Mouse (Mus musculus) right cerebral cortex, postnatal 14 days (tissue): ENCODE results near the gene Dyrk3.
A peak's percentile ranks its signal among the peaks of the same experiment; 100 is the strongest.
"Not testable (repeated sequence)": the region's sequence is repeated elsewhere in the genome, so short reads cannot be mapped to it uniquely, and the experiment has no call there.

Source experiments
- DNase-seq: peaks from one replicate; pipeline ENCODE4 v3.0.0; 2022

The Dyrk3 gene

DNA sequence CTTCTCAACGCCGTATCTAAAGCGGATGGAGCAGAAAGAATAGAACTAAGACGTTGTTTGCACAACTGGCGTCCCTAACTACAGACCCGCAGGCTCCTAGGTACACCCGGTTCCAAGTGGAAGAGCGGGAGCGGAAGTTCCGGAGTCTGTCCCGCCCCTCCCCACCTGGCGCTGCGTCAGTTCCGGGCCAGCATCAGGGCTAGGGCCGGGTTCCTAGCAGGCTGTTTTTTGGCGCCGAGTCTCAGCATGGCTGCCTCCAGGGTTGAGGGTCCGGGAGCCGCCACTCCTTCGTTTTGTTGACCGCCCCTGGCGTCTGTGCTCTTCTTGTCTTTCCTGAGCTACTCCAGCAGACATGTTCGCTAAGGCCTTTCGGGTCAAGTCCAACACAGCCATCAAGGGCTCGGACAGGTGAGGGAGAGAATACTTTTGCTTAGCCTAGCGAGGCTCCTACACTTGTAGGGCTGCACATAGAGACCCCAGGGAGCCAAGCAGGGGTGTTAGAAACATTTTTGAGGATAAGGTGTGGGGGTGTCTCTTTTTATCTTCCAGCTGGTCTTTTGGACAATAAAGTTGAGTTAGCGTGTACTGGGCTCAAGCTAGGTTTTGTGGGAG lies 15.0 kb upstream of the Dyrk3 start, which contains the start of gene Eif2d:
Gene Eif2d, plus strand, starts transcription at position 164 of the 612 bp plus-strand sequence.
- peak; percentile 87 for DNase-seq

GRCm38 (mm10) chr1:131149496-131149895 lies 11.4 kb upstream of the Dyrk3 start:
- DNase-seq, result no peak

DNA sequence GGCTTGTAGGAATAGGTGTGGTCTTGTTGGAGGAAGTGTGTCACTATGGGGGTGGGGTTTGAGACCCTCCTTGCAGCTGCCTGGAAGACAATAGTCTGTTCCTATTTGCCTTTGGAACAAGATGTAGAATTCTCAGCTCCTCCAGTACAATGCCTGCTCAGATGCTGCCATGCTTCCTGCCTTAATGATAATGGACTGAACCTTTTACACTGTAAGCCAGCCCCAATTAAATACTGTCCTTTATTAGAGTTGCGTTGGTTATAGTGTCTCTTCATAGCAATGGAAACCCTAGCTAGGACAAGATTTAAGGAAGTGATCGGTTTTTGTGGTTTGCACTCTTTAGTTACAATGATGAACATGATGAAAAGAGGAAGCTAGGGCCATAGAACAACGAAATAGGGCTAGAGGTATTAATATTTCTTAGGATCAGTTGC lies 8.1 kb upstream of the Dyrk3 start:
- no peak for DNase-seq

GRCm38 (mm10) chr1:131145222-131145621 lies 7.1 kb upstream of the Dyrk3 start:
- not testable (repeated sequence) for DNase-seq

- DNase-seq, result no peak
Observed at GRCm38 (mm10) chr1:131142472-131142871, 4.3 kb upstream of the Dyrk3 start.

GRCm38 (mm10) chr1:131141449-131141848 lies 3.3 kb upstream of the Dyrk3 start:
- DNase-seq, result no peak

DNA sequence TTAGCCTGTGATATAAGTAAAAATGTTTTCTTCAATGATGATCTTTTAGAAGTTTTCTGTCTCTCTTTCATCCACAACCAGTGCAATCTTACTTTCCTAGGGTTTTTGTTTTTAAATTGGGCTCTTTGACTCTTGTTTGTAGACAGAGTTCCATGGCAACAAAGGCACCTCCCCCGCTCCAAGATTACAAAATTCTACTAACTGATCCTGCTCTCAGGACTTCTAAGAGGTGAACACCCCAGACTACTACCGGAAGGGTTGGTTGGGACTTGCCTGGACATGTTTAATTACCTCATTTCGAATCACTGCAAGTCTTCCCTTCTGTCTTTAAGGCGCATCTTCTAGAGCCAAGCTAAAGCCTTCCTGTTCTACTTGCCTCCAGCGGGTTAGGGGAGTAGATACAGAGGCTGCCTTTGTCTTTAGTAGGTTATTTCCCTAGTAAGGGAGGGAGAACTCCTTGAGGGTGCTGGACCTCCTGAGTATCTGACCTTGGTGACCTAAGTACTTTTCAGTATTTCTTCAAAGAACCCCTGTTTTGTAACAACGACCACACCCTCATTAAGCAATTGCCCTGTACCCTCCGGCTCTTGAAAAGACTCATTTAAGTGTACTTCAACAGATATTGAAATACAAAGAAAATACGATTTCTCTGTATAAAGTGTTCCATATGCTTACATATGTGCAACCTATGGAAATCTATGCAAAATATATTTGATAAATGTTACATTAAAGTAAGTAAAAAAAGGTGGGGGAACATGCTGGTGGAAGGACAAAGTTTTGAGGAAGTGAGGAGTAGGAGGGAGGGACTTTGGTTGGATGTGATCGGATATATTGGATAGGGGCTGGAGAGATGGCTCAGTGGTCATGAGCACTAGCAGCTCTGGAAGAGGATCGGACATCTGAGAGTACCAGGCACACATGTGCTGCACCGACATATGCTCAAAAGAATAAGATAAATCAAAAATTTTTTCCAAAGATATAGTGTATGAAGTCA lies 1.3 kb upstream of the Dyrk3 start:
- no peak for DNase-seq

- DNase-seq, result no peak
Observed at GRCm38 (mm10) chr1:131137717-131138118, 422 bp downstream of the Dyrk3 start.

- no peak for DNase-seq
Observed at GRCm38 (mm10) chr1:131137111-131137510, 1.0 kb downstream of the Dyrk3 start.

DNA sequence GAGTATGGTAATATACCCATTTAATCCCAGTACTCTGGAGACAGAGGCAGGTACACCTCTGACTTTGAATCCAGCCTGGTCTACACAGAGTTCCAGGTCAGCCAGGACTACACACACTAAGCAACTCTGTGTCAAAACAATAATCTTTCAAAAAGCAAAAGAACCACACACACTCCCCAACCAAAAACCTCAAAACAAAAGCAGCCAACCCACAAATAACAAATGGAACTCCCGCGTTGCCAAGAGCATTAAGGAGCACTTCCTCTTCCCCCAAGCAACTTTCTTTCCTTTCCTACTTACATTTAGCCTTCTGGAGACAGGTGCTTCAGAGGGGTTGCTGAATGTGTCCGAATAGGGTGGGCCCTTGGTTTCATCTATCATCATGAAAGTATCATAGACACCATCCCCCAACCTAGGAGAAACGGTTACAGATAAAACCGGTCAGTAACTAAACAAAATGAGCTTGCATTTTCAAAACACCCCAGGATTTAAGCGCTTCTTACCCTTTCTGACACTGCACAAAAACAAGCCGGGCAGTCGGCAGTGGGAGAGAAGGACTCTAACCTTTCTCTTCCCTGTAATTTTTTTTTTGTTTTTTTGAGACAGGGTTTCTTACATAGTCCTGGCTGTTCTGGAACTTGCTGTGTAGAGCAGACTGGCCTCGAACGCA lies 2.0 kb downstream of the Dyrk3 start:
- no peak for DNase-seq

GRCm38 (mm10) chr1:131134942-131135522 lies 3.1 kb downstream of the Dyrk3 start:
- no peak for DNase-seq

DNA sequence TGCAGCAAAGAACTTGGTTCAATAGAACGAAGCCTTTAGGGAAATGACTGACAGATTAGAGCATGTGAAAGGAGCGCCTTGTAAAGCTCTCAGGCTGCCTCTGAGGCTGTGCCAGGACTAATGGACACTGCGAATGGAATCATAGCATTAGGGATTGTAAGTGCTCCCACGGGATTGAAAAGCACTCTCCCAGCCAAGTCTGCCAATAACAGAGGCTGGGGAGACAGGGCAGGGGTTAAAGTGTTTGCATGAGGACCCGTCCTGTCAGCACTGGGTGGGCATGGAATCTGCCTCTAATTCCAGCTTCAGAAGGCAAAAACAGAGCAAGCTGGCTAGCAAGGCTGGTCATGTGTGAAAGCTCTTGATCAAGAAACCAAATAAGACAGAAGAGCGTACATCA lies 3.9 kb downstream of the Dyrk3 start:
- DNase-seq, result no peak

DNA sequence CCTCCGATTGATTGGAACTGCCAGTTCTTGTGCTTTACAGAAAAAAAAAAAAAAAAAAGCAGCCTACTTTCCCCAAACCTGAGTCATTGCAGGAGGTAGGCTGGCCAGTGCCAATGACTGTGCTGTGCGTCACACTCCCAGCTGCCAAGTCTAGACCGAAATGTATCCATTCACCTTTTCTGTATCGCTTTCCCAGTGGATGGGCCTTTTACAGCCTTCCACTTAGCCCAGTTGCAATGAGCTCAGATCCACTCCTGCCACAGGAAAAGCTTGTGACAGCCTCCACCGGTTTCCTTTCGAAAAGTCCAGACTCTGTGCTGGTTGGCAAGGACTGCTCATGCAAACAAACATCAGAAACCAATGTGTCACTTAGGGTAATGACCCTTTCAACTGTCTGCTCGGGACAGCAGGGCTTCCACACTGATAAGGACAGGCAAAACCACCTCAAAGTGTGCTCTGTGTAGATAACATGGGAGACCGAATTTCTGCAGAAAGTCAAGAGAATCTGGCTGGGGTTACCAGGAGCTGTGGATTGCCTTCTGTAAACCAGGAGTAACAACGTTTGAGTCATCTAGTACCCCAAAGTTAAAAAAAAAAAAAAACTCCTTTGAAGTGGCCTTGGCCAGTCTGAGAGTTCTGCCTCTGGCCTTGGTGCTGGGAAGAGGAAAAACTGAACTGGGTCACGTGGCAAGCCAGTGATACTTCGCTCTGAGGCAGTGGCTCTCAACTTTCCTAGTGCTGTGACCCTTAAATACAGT lies 12.0 kb downstream of the Dyrk3 start:
- DNase-seq, result no peak

DNA sequence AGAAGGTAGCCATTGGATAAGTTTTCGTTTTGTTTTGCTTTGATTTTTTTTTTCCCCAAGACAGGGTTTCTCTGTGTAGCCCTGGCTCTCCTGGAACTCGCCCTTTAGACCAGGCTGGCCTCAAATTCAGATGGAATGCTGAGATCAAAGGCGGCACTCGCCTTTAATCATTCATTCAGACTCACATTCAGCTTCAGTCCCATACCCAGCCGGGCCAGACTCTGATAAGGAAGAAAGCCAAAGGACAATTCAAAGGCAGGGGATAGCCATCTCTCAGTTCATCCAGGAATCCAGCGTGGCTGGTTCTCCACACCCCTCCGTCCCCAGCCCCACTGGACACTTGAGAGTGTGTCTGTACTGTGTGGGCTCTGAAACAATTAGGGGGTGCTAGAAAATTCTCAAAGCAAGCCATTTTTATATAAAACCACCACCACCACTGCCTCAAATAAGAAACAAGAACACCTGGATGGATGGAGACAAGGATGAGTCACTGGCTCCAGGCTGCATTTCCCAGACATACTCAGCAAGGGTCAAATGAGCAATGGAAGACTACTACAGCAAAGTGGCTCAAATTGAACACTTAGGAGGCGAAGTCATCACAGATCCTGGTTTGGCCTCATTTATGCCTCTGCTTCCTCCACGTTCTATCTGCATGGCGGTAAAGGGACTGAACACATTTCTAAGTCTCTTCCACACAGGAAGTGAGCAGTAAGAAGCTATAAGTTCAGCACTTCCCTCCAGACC lies 14.4 kb downstream of the Dyrk3 start:
- no peak for DNase-seq

DNA sequence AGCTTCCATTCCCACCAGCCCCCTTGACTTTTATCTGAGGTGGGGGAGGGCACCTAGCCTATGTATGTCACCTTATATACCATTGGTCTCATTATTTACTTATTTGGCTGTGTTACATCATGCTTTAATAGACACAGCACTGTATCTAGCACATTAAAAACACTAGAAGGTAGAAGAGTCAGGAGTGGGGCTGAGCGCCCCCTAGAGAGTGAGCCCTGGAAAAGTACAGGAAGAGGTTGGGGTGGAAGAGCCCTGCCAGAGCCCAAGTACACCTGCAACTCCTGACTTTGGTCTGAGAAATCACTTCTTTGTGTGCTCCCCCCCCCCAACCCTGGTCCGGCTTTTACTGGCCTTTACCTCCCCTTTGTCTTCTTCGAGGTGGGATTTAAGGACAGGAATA lies 16.2 kb downstream of the Dyrk3 start:
- DNase-seq, result no peak

- DNase-seq, result no peak
Observed at GRCm38 (mm10) chr1:131119026-131119425, 19.1 kb downstream of the Dyrk3 start.

DNA sequence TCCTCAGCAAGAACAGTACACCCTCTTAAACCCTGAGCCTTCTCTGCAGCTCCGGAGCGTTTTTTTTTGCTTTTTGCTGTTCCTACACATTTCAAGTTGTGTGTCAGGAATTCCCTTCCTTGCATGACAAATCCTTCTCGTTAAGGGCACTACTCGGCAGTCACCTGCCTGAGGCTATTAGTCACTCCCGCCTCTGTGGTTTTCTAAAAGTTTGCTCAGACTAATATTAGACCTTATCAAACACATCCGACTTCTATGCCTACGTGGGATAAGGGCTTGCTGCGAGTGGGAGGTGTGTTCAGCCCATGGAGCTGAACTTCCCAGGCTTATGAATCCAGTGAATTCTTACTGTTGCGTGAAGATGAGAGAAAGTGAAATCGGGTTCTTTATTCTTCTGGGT lies 19.6 kb downstream of the Dyrk3 start:
- no peak for DNase-seq

- DNase-seq, result peak; percentile 42
Observed at GRCm38 (mm10) chr1:131116430-131117011, 21.6 kb downstream of the Dyrk3 start.

- DNase-seq, result peak; percentile 69
Observed at GRCm38 (mm10) chr1:131115932-131116331, 22.2 kb downstream of the Dyrk3 start.

GRCm38 (mm10) chr1:131112576-131112975 lies 25.6 kb downstream of the Dyrk3 start:
- no peak for DNase-seq

DNA sequence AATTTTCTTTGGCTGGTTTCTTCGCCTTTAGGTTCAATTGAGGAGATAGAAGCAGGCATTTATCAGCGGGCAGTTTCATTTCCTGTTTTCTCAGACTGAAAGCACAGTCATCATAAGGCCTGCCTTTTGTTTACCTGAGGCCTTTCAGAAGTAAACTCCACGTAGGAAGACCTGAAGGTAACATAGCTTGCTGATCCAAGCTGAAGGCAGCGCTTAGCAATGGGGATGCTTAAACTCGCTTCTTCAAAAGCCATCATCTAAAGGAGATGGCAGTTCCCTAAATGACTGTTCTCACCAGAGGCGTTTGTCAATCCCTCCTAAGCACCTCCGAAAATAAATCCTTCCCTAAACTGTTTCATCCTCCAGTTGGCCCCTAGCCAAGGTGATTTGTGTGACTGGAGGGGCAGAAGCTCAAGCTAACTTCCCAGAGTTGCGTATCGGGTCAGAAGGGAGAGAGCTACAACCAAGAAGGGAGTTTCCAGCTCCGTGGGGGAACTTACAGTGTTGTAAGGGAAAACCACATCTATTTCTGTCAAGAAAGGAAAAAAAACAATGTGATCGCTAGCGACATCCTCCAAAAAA lies 27.5 kb downstream of the Dyrk3 start:
- DNase-seq, result no peak
